Mouse (Mus musculus) heart, postnatal 14 days (tissue): Measurements from ENCODE around the gene Gm5346. TPM values are rescaled to one million over a fixed set of nuclear protein-coding genes. Genes with fewer than 3 reads are reported as not detected.
"Not testable (repeated sequence)": the region's sequence is repeated elsewhere in the genome, so short reads cannot be mapped to it uniquely, and the experiment has no call there.

ENCODE experiments used
- DNase-seq, 2 experiments: peaks; one replicate each; pipeline ENCODE4 v3.0.0; 2021 to 2022
- intact Hi-C: fragments of 180-260 bp; cut with DNase I; formaldehyde crosslinking; loops from one replicate; pipeline ENCODE4 v1.15.1; 2025
- long read RNA-seq, 2 experiments: library from polyadenylated mRNA; stranded (forward); transcript quantifications; one replicate each; pipeline ENCODE4 v2.0.0; 2021
- total RNA-seq, 2 experiments: library from RNA; stranded (reverse); gene quantifications; 2 replicates each; pipeline ENCODE4 v1.2.3; 2021

The Gm5346 gene
- total RNA-seq = not detected
- long read RNA-seq, experiment 1 = 0 reads
- long read RNA-seq, experiment 2 = 0 reads

DNA sequence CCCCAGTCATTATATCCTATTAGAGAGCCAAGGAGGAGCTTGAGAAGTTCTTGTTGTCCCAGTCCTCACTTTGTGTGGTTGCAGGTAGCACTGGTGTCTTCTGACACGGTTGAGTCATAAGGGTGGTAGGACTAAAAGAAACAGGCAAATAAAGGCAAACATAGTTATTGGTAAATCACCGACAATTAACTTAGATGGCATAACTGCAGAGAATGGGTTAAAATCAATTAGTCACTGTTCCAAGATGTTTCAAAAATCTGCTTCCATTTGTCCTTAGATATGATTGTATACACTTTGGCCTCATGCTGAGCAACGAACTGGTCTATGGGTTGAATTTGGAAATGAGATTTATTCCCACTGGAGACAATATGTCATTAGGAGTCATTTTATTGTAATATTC, at the start of gene Gm5346:
Gene Gm5346 (minus strand): TSS at position 101 of the 400 bp plus-strand sequence.
- DNase-seq = no peak
- intact Hi-C loops = no loop called here

DNA sequence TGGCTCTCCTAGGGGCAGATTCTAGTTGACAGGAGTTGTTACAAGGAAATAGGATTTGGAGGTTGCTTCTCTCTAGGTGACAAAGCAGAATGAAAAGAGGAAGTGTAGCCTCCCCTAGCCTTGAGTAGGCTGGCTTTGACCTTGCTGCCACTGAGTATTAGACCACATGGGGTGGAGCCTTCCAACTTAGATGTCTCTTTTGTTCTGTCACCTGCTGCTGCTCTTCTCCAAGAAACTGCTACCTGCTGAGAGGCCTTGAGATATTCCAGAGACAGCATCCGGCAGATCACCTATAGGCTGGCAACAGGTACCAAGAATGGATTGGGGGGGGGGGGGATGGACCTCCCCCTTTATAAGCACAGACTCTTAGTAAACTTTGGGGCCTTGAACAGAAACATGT, 11.0 kb downstream of the Gm5346 start:
- intact Hi-C loops = no loop called here
- DNase-seq = no peak

DNA sequence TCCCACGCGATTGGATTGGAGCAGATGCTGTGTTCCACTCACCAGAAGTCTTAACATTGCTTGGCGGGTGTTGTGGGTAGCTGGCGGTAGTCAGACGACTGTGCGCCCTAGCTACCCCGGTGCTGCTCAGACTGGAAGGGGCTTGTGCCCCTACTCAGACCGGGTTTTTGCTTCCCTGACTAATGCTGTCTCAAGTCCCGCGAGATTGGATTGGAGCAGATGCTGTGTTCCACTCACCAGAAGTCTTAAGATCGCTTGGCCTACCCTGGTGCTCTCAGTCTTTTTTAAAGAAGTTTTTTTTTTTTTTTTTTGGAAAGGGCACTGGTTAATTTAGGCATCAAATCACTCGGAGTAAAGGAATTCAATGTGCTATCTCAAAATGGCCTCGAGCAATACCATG, 23.4 kb downstream of the Gm5346 start:
- intact Hi-C loops, DNase-seq: not testable (repeated sequence)

DNA sequence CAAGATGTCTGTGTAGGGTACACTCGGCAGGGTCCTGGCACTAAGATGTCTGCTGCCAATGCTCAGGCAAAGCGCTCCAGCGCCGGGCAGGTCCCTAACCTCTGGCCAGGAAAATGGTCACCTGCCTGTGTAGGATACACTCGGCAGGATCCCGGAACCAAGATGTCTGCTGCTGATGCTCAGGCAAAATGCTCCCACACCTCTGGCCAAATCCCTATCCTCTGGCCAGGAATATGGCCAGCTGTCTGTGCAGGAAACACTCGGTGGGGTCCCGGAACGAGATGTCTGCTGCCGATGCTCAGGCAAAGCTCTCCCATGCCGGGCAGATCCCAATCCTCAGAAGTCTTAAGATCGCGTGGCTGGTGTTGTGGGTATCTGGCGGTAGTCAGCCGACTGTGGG, 23.9 kb downstream of the Gm5346 start:
- intact Hi-C loops, DNase-seq: not testable (repeated sequence)

DNA sequence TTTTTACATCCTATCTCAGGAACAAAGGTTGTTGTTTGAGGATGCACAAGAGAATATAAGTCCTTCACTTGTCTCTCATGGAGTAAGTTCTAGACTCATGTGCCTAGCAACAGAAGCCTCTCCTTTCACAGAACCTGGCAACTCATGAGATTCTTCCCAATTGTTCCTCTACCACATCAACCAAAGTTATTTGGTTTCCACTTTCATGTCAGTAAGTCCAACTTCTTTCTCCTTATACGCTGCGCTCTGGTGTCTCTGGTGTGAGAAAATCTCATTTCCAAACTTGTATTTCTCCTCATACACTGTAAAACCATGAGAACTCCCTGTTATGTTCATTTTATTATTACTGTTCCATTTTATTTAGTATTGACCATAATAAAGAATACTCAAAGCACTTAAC, 50.5 kb downstream of the Gm5346 start, which contains the start of gene Adam26a:
Gene Adam26a (minus strand): TSS at position 101 of the 400 bp plus-strand sequence.
- DNase-seq, intact Hi-C loops: not testable (repeated sequence)

Other genes with a start within 250 kb of the Gm5346 start
- gene Adam26b, start 99.2 kb downstream of the Gm5346 start, total RNA-seq = not detected
- gene Adam26a, start 50.6 kb downstream of the Gm5346 start, total RNA-seq = not detected
- not detected for gene Adam34, start 82.8 kb upstream of the Gm5346 start, total RNA-seq